Mouse (Mus musculus): ENCODE data around the gene Gm45234. TPM values are rescaled to one million over a fixed set of nuclear protein-coding genes. Genes with fewer than 3 reads are reported as not detected.
A peak's percentile ranks its signal among the peaks of the same experiment; 100 is the strongest.

The Gm45234 gene
- polyA plus RNA-seq, 1 experiment: not detected

GRCm38 (mm10) chr6:124731038-124731437, 24.8 kb downstream of the Gm45234 start:
- Histone ChIP-seq H3K27ac (ENCODE audit: insufficient read depth, low read depth, low read length) (peak overlapping the region; percentile 98), H3K4me1 (ENCODE audit: control insufficient read depth, insufficient read depth, low read length) (peaks cover 52% of the 10 kb centered on the region), H3K4me3 (ENCODE audit: insufficient read depth, low read length) (peak overlapping the region; percentile 95)
- no peak for TF ChIP-seq CTCF (IDR thresholded peaks at IDR 0.05; ENCODE audit: low read depth, low read length)
- no peak for TF ChIP-seq POLR2A (IDR thresholded peaks at IDR 0.05; ENCODE audit: borderline replicate concordance, low read depth, low read length)

GRCm38 (mm10) chr6:124729850-124730705, 25.7 kb downstream of the Gm45234 start:
- peak overlapping the region; percentile 95 for H3K4me3 ChIP-seq (ENCODE audit: insufficient read depth, low read length)
- peak overlapping the region; percentile 98 for H3K27ac ChIP-seq (ENCODE audit: insufficient read depth, low read depth, low read length)
- TF ChIP-seq POLR2A (IDR thresholded peaks at IDR 0.05; ENCODE audit: borderline replicate concordance, low read depth, low read length): no peak
- TF ChIP-seq CTCF (IDR thresholded peaks at IDR 0.05; ENCODE audit: low read depth, low read length): no peak
- H3K4me1 ChIP-seq (ENCODE audit: control insufficient read depth, insufficient read depth, low read length): peaks cover 58% of the 10 kb centered on the region

- Histone ChIP-seq H3K27ac (ENCODE audit: insufficient read depth, low read depth, low read length) (0 out of 2 replicates have a peak overlapping the region, but pooled peaks have one; percentile 97), H3K4me1 (ENCODE audit: control insufficient read depth, insufficient read depth, low read length) (peaks cover 61% of the 10 kb centered on the region)
Measured at GRCm38 (mm10) chr6:124728621-124729020, 27.2 kb downstream of the Gm45234 start.

GRCm38 (mm10) chr6:124724472-124724871, 31.3 kb downstream of the Gm45234 start:
- H3K27ac ChIP-seq (ENCODE audit: insufficient read depth, low read depth, low read length): peak overlapping the region; percentile 79

More at GRCm38 (mm10) chr6:124728621-124729020, 27.2 kb downstream of the Gm45234 start:
- TF ChIP-seq POLR2A (IDR thresholded peaks at IDR 0.05; ENCODE audit: borderline replicate concordance, low read depth, low read length) (no peak), CTCF (IDR thresholded peaks at IDR 0.05; ENCODE audit: low read depth, low read length) (no peak)
- no peak overlapping the region for H3K4me3 ChIP-seq (ENCODE audit: insufficient read depth, low read length)

GRCm38 (mm10) chr6:124723541-124723940, 32.3 kb downstream of the Gm45234 start:
- no peak for TF ChIP-seq CTCF (IDR thresholded peaks at IDR 0.05; ENCODE audit: low read depth, low read length)
- TF ChIP-seq POLR2A (IDR thresholded peaks at IDR 0.05; ENCODE audit: borderline replicate concordance, low read depth, low read length): no peak
- Histone ChIP-seq H3K4me3 (ENCODE audit: insufficient read depth, low read length) (peak overlapping the region; percentile 19), H3K27ac (ENCODE audit: insufficient read depth, low read depth, low read length) (peak overlapping the region; percentile 79), H3K4me1 (ENCODE audit: control insufficient read depth, insufficient read depth, low read length) (peaks cover 61% of the 10 kb centered on the region)

More at GRCm38 (mm10) chr6:124724472-124724871, 31.3 kb downstream of the Gm45234 start:
- peaks cover 69% of the 10 kb centered on the region for H3K4me1 ChIP-seq (ENCODE audit: control insufficient read depth, insufficient read depth, low read length)
- TF ChIP-seq CTCF (IDR thresholded peaks at IDR 0.05; ENCODE audit: low read depth, low read length) (no peak), POLR2A (IDR thresholded peaks at IDR 0.05; ENCODE audit: borderline replicate concordance, low read depth, low read length) (no peak)
- peak overlapping the region; percentile 17 for H3K4me3 ChIP-seq (ENCODE audit: insufficient read depth, low read length)

- Histone ChIP-seq H3K4me1 (ENCODE audit: control insufficient read depth, insufficient read depth, low read length) (peaks cover 55% of the 10 kb centered on the region), H3K4me3 (ENCODE audit: insufficient read depth, low read length) (peak overlapping the region; percentile 19), H3K27ac (ENCODE audit: insufficient read depth, low read depth, low read length) (peak overlapping the region; percentile 79)
- TF ChIP-seq CTCF (IDR thresholded peaks at IDR 0.05; ENCODE audit: low read depth, low read length): no peak
- no peak for TF ChIP-seq POLR2A (IDR thresholded peaks at IDR 0.05; ENCODE audit: borderline replicate concordance, low read depth, low read length)
Measured at GRCm38 (mm10) chr6:124722876-124723473, 32.8 kb downstream of the Gm45234 start.

GRCm38 (mm10) chr6:124720904-124721303, 34.9 kb downstream of the Gm45234 start:
- H3K4me3 ChIP-seq (ENCODE audit: insufficient read depth, low read length): peak overlapping the region; percentile 26; the same call in 1 of the 2 replicates
- no peak for TF ChIP-seq POLR2A (IDR thresholded peaks at IDR 0.05; ENCODE audit: borderline replicate concordance, low read depth, low read length)
- no peak for TF ChIP-seq CTCF (IDR thresholded peaks at IDR 0.05; ENCODE audit: low read depth, low read length)
- peaks cover 52% of the 10 kb centered on the region for H3K4me1 ChIP-seq (ENCODE audit: control insufficient read depth, insufficient read depth, low read length)
- peak overlapping the region; percentile 68 for H3K27ac ChIP-seq (ENCODE audit: insufficient read depth, low read depth, low read length)

- Histone ChIP-seq H3K4me1 (ENCODE audit: control insufficient read depth, insufficient read depth, low read length) (peaks cover 41% of the 10 kb centered on the region), H3K27ac (ENCODE audit: insufficient read depth, low read depth, low read length) (no peak overlapping the region), H3K4me3 (ENCODE audit: insufficient read depth, low read length) (no peak overlapping the region)
- no peak for TF ChIP-seq POLR2A (IDR thresholded peaks at IDR 0.05; ENCODE audit: borderline replicate concordance, low read depth, low read length)
- TF ChIP-seq CTCF (IDR thresholded peaks at IDR 0.05; ENCODE audit: low read depth, low read length): no peak
Measured at GRCm38 (mm10) chr6:124719354-124719978, 36.4 kb downstream of the Gm45234 start.

- Histone ChIP-seq H3K4me1 (ENCODE audit: control insufficient read depth, insufficient read depth, low read length) (peaks cover 38% of the 10 kb centered on the region), H3K4me3 (ENCODE audit: insufficient read depth, low read length) (no peak overlapping the region), H3K27ac (ENCODE audit: insufficient read depth, low read depth, low read length) (no peak overlapping the region)
- no peak for TF ChIP-seq CTCF (IDR thresholded peaks at IDR 0.05; ENCODE audit: low read depth, low read length)
- TF ChIP-seq POLR2A (IDR thresholded peaks at IDR 0.05; ENCODE audit: borderline replicate concordance, low read depth, low read length): no peak
Measured at GRCm38 (mm10) chr6:124718703-124719102, 37.1 kb downstream of the Gm45234 start.

Measured in bone marrow macrophage, adult 2 months (primary cell).